Mouse (Mus musculus) common myeloid progenitor, adult 5-6 weeks (primary cell): Measurements from ENCODE around the gene Dot1l. TPM values are rescaled to one million over a fixed set of nuclear protein-coding genes. Genes with fewer than 3 reads are reported as not detected.
A peak's percentile ranks its signal among the peaks of the same experiment; 100 is the strongest.
"Not testable (repeated sequence)": the region's sequence is repeated elsewhere in the genome, so short reads cannot be mapped to it uniquely, and the experiment has no call there.

Experiments used
- ATAC-seq: replicated peaks from 2 replicates; pipeline ENCODE4 v1.8.0; 2016; ENCODE audit warnings: low read depth, mild to moderate bottlenecking, moderate TSS enrichment, inconsistent platforms; ENCODE audit not compliant: poor library complexity, severe bottlenecking
- total RNA-seq: library from RNA; stranded (forward); fragments of 200-1000, 187-1606 nt; gene quantifications from 2 replicates; pipeline ENCODE4 v1.2.3, GENCODE M21; 2017

Gene Dot1l
- total RNA-seq, 1 experiment from 2014 or later: 19.5 TPM

DNA sequence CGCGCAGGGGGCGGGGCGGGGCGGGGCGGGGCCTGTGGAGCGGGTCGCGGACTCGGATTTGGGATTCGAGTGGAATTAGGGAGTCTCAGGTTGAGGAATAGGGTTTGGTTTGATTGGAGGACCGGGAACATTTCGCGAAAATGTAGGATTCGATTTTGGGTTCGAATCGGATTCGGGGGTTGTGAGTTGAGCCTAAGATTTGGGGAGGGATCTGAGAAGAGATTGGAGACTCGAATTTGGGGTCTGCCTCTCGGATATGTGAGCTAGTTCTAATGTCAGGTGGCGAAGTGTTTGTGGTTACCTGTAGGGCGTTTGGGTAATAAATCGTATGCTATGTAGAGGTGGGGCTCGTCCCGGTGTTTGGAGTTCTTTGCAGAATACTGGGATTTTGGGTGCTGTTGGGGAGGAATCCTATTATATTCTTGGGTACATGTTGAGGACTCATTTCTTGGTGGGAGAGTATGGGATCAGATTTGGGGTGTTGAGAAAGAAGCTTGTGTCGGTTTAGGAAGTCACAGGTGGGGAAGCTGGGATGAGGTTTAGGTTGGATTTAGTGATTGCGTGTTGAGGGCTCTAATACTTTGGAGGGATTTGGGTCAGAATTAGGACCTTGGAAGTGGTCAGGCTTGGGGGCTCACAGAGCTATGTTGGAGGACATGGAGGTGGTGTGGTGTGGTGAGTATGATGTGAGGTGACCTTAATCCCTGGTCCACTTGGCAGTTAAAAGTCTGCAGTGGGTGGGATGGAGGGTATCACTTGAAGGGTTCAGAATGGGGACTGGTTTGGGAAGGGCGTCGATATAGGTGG is 72.3 kb downstream of the Dot1l start:
- ATAC-seq: no peak

GRCm38 (mm10) chr10:80827870-80828420 is 72.9 kb downstream of the Dot1l start:
- no peak for ATAC-seq

- not testable (repeated sequence) for ATAC-seq
Measured at GRCm38 (mm10) chr10:80828587-80828986, 73.6 kb downstream of the Dot1l start.

- ATAC-seq: no peak
Measured at GRCm38 (mm10) chr10:80829359-80830278, 74.6 kb downstream of the Dot1l start.

GRCm38 (mm10) chr10:80831136-80831535 is 76.1 kb downstream of the Dot1l start:
- ATAC-seq: peak; percentile 36

- no peak for ATAC-seq
Measured at GRCm38 (mm10) chr10:80832818-80833217, 77.8 kb downstream of the Dot1l start.

GRCm38 (mm10) chr10:80835617-80836016 is 80.6 kb downstream of the Dot1l start:
- no peak for ATAC-seq

DNA sequence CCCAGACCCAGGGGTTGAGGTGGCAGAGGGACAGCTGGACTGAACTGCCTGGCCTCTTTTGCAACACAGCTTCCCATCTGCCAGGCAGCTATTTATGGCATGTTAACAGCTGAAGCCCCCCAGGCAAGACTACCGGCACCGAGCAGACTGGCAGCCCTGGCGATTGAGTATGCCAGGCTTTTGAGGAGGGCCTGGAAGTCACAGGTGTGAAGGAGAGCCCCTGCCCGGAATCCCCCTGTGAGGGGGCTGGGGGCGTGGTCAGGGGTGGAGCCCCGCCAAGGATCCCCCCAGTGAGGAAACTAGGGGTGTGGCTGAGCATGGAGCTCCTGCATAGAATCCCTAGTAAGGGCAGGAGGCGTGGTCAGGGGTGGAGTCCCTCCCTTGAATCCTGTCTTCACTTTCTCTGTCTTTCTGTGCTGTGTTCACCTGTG is 82.0 kb downstream of the Dot1l start:
- no peak for ATAC-seq

- no peak for ATAC-seq
Measured at GRCm38 (mm10) chr10:80837827-80838226, 82.8 kb downstream of the Dot1l start.

GRCm38 (mm10) chr10:80838346-80838912 is 83.4 kb downstream of the Dot1l start:
- no peak for ATAC-seq

GRCm38 (mm10) chr10:80839848-80840247 is 84.8 kb downstream of the Dot1l start:
- ATAC-seq: no peak

DNA sequence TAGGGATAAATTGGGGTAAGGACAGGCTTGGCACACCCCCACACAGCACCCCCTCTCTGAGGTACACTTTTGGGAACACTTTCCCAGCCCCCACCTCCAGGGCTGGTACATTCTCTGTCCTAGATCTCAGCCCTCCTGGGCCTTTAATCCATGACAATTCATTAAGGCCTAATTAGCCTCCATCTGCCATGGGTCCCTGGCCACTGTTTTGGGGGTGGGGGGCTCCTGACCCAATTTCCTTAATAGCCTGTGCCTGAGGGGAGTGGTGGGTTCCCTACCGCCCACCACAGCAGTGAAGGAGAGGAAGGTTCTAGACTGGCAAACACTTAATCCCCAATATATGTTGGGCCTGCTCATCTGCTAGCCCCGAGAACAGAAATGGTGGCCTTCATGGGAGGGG is 86.7 kb downstream of the Dot1l start:
- no peak for ATAC-seq

GRCm38 (mm10) chr10:80842334-80842733 is 87.3 kb downstream of the Dot1l start:
- no peak for ATAC-seq

DNA sequence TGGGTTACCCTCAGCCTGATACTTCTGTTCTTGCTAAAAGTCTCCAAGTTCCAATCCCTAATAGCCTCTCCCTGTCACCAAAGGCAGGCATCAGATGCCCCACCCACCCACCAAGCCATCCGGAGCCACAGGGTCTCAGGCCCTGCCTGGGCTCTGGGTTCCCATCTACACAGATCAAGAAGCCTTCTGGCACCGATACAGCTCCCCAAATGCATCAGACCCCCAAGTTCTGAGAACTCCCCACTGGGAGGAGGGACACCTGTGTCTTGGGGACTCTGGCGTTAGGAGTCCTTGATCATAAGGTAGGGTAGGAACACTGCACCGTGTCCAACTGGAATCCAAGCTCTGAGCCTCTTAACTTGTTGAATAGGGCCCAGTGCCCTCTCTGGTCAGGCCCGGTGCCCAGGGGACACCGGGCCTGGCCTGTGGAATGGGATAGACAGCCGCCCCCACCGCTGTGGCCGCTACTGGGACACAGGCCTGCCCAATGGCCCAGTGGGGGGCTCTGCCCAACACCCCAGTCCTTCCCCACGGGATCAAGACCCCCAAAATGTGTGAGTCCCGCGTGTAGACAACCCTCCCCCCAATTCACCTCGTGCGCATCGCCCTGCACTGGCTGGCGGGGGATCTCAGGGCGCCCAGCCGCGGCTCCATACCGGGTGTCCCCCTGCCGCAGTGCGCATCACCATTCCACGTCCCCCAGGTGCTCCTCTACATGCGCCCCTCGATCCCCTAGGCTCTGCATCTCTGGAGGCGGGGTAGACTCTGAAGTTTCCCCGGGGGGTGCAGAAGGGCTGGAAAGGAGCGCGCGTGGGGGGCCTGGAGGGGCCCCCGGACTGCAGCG is 88.3 kb downstream of the Dot1l start:
- ATAC-seq: no peak

GRCm38 (mm10) chr10:80843931-80844547 is 89.0 kb downstream of the Dot1l start, which contains the start of gene Lingo3:
Lingo3 (minus strand) TSS chr10:80844039.
- ATAC-seq: 0 out of 2 replicates have a peak, but pooled peaks have one; percentile 10
